Mouse (Mus musculus): ENCODE data around the gene Cyp2c37.
"Not testable (repeated sequence)": the region's sequence is repeated elsewhere in the genome, so short reads cannot be mapped to it uniquely, and the experiment has no call there.

Cyp2c37 gene

DNA sequence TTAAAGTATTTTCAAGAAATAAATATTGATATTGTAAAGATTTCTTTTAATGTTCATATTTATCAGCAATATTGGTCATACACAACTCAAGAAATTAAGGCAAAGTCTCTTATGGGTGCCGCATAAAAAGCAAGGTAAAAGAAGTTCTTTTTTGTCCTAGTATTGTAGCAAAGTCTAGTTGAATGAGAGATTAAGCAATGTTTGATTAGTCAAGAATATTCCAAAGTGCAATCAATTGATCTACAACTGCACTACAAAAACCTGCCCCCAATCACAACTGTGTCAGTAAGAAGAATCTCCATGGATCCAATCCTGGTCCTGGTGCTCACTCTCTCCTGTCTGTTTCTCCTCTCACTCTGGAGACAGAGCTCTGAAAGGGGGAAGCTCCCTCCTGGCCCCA is at the start of gene Cyp2c37:
Gene Cyp2c37, plus strand, starts transcription at position 285 of the 400 bp plus-strand sequence.
- not testable (repeated sequence) for DNase-seq (ENCODE audit: low spot score in 2 of 2)

DNA sequence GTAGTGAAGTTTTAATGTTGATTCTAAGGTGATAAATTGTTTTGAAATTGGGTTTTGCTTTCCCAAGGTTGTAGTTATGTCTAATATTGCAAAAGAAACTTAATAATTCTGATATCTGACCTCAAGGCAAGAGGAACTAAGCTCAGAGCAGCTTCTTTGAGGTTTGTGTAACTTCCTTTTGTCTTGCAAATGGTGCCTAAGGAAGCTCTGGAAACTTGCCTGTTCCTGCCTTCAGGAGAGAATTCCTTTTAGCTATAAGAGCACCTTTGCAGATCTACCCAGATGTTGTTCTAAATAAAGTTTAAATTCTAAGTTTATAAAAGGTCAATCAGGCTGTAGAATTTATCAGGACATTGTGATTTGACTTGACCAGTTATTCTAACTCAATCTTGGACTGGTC is 31.4 kb upstream of the Cyp2c37 start:
- not testable (repeated sequence) for DNase-seq (ENCODE audit: low spot score in 2 of 2)

DNA sequence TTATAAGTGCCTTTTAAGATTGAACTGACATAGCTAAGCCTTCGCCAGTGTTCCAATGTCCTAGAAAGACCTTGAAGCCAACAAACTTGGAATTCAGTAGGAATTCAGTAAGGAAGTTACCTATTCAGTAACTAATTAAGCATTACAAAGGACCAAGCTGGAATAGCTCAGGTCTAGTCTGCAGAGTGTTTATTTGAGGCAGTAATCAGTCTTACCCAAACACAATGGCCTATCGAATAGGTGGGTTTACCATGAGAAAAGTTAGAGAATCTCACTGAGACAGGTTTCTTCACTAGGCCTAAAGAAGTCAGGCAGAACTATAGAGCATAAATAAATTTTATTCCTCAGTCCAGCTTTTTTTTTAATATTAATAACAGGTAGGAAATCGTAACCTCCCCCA is 21.1 kb upstream of the Cyp2c37 start:
- DNase-seq (ENCODE audit: low spot score in 2 of 2): not testable (repeated sequence)

DNA sequence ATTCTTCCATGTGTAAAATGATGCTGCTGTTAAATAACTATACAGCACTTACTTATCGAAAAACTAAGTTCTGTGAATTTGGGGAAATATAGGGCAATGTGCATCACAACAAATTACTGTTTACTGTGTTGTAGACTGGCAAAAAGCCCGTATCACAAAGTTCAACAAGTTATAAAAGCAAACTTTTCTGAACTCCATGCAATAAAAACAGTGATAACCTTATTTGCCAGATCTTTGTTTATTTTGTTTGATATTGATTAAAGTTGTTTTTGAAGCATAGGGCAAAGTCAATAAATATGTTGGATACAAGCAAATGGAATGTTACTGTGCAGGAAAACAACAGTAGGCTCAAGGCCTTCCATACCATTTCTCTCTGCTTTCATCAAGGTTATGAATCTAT is 2.8 kb upstream of the Cyp2c37 start:
- no peak for DNase-seq (ENCODE audit: low spot score in 2 of 2)
